Mouse (Mus musculus) midbrain, embryonic 14.5 days (tissue): ENCODE data around the gene Luc7l3. TPM values are rescaled to one million over a fixed set of nuclear protein-coding genes. Genes with fewer than 3 reads are reported as not detected.

Source experiments
- ATAC-seq: fragments of 200-750 bp; cut with Nextera tagmentation; 2 replicates; pipeline ENCODE4 v1.8.0; 2017; ENCODE audit warnings: moderate number of reproducible peaks, moderate library complexity; ENCODE audit not compliant: low FRiP score, low TSS enrichment
- DNase-seq: peaks from one replicate; pipeline ENCODE4 v3.0.0-alpha.2; 2015
- H3K27ac ChIP-seq: fragments of 300-500 bp; sonication (generic); replicated peaks from 2 replicates; pipeline ENCODE4 v1.5.1; 2014; ENCODE audit warnings: mild to moderate bottlenecking, low read depth, low read length, moderate library complexity
- H3K27me3 ChIP-seq: fragments of 300-500 bp; sonication (generic); 2 replicates; pipeline ENCODE4 v1.6.1; 2014; ENCODE audit warnings: low read length, control low read depth, mixed read lengths; ENCODE audit not compliant: control insufficient read depth, insufficient read depth
- H3K36me3 ChIP-seq: fragments of 300-500 bp; sonication (generic); 2 replicates; pipeline ENCODE4 v1.6.1; 2014; ENCODE audit warnings: low read length, control low read depth; ENCODE audit not compliant: control insufficient read depth, insufficient read depth
- H3K4me1 ChIP-seq: fragments of 300-500 bp; sonication (generic); 2 replicates; pipeline ENCODE4 v1.6.1; 2014; ENCODE audit warnings: mild to moderate bottlenecking, antibody characterized with exemption, low read length, control low read depth; ENCODE audit not compliant: control insufficient read depth, insufficient read depth
- H3K4me2 ChIP-seq: fragments of 300-500 bp; sonication (generic); 2 replicates; pipeline ENCODE4 v1.6.1; 2014; ENCODE audit warnings: mild to moderate bottlenecking, low read length, moderate library complexity
- H3K4me3 ChIP-seq: fragments of 300-500 bp; sonication (generic); replicated peaks from 2 replicates; pipeline ENCODE4 v1.5.1; 2014; ENCODE audit warnings: low read depth, low read length
- H3K9ac ChIP-seq: fragments of 300-500 bp; sonication (generic); replicated peaks from 2 replicates; pipeline ENCODE4 v1.6.1; 2014; ENCODE audit warnings: mild to moderate bottlenecking, low read length, moderate library complexity
- H3K9me3 ChIP-seq: fragments of 300-500 bp; sonication (generic); 2 replicates; pipeline ENCODE4 v1.6.1; 2016; ENCODE audit warnings: low read length, control low read depth, mixed read lengths; ENCODE audit not compliant: control insufficient read depth
- WGBS: fragments of 180-500 bp; shearing (Covaris S2); extraction: QIAGEN DNeasy Blood & Tissue Kit; methylation state at CpG from one replicate; pipeline ENCODE4 v1.1.7; 2014; 5-methylcytosine and 5-hydroxymethylcytosine counted together
- polyA plus RNA-seq: library from polyadenylated mRNA; unstranded; fragments of >200 nt; fragmentation: Nextera tagmentation; extraction: Ambion mirVana; gene quantifications from 2 replicates; pipeline ENCODE4 v1.2.1, GENCODE M21; 2014

The Luc7l3 gene
- polyA plus RNA-seq, 1 experiment from 2014 or later = 122 TPM

GRCm38 (mm10) chr11:94287105-94287504, 34.7 kb downstream of the Luc7l3 start:
- 93% methylated on average over 5 of the region's 5 CpGs for WGBS
- no peak for DNase-seq
- peaks cover 74% of the 10 kb centered on the region for H3K36me3 ChIP-seq

GRCm38 (mm10) chr11:94285886-94286574, 35.8 kb downstream of the Luc7l3 start:
- WGBS = 95% methylated on average over 11 of the region's 11 CpGs
- H3K9me3 ChIP-seq = no peaks in the 10 kb centered on the region
- H3K4me1 ChIP-seq = no peaks in the 10 kb centered on the region
- peaks cover 65% of the 10 kb centered on the region for H3K36me3 ChIP-seq
- H3K4me3 ChIP-seq = no peak overlapping the region
- H3K9ac ChIP-seq = no peak overlapping the region
- DNase-seq = no peak
- no peak overlapping the region for H3K4me2 ChIP-seq
- H3K27me3 ChIP-seq = no peaks in the 10 kb centered on the region
- ATAC-seq = no peak
- no peak overlapping the region for H3K27ac ChIP-seq

More at GRCm38 (mm10) chr11:94287105-94287504, 34.7 kb downstream of the Luc7l3 start:
- no peak for ATAC-seq
- no peaks in the 10 kb centered on the region for H3K9me3 ChIP-seq
- H3K27ac ChIP-seq = no peak overlapping the region
- H3K9ac ChIP-seq = no peak overlapping the region
- no peak overlapping the region for H3K4me2 ChIP-seq
- no peaks in the 10 kb centered on the region for H3K27me3 ChIP-seq
- H3K4me1 ChIP-seq = no peaks in the 10 kb centered on the region
- H3K4me3 ChIP-seq = no peak overlapping the region

GRCm38 (mm10) chr11:94283536-94284099, 38.2 kb downstream of the Luc7l3 start:
- WGBS = 96% methylated on average over 6 of the region's 6 CpGs
- H3K27ac ChIP-seq = no peak overlapping the region
- no peak for ATAC-seq

GRCm38 (mm10) chr11:94282291-94282690, 39.5 kb downstream of the Luc7l3 start:
- no peaks in the 10 kb centered on the region for H3K27me3 ChIP-seq
- ATAC-seq (no peak), DNase-seq (no peak)
- no peak overlapping the region for H3K4me3 ChIP-seq
- peaks cover 29% of the 10 kb centered on the region for H3K36me3 ChIP-seq
- no peak overlapping the region for H3K27ac ChIP-seq
- no peaks in the 10 kb centered on the region for H3K9me3 ChIP-seq
- no peak overlapping the region for H3K9ac ChIP-seq
- no peak overlapping the region for H3K4me2 ChIP-seq
- no peaks in the 10 kb centered on the region for H3K4me1 ChIP-seq
- 76% methylated on average over 5 of the region's 5 CpGs for WGBS

More at GRCm38 (mm10) chr11:94283536-94284099, 38.2 kb downstream of the Luc7l3 start:
- Histone ChIP-seq H3K4me1 (no peaks in the 10 kb centered on the region), H3K9ac (no peak overlapping the region), H3K4me2 (no peak overlapping the region), H3K9me3 (no peaks in the 10 kb centered on the region), H3K36me3 (peaks cover 41% of the 10 kb centered on the region), H3K27me3 (no peaks in the 10 kb centered on the region), H3K4me3 (no peak overlapping the region)
- DNase-seq = no peak

- no peak within 1 kb of the TSS for H3K4me3 ChIP-seq
- no peak within 1 kb of the TSS for H3K27ac ChIP-seq
- H3K27me3 ChIP-seq = no peaks in the 10 kb centered on the region
- no peaks in the 10 kb centered on the region for H3K9me3 ChIP-seq
- 0 out of 2 replicates have a peak, but pooled peaks cover 3% of the 10 kb centered on the region for H3K4me1 ChIP-seq
- H3K9ac ChIP-seq = no peak within 1 kb of the TSS
- ATAC-seq (no peak), DNase-seq (peak; percentile 19)
- WGBS = 88% methylated on average over 11 of the region's 11 CpGs
- H3K36me3 ChIP-seq = peaks cover 23% of the 10 kb centered on the region
- no peak within 1 kb of the TSS for H3K4me2 ChIP-seq
Measured at GRCm38 (mm10) chr11:94281199-94282181, 40.3 kb downstream of the Luc7l3 start, which contains the start of gene Gm21885. Gene Gm21885, plus strand, starts transcription at chr11:94281873.

GRCm38 (mm10) chr11:94276869-94277337, 44.9 kb downstream of the Luc7l3 start:
- 0 out of 2 replicates have a peak, but pooled peaks cover 3% of the 10 kb centered on the region for H3K4me1 ChIP-seq
- H3K27ac ChIP-seq = no peak overlapping the region
- no peaks in the 10 kb centered on the region for H3K9me3 ChIP-seq
- peak overlapping the region; percentile 55 for H3K4me2 ChIP-seq
- 6% methylated on average over 20 of the region's 20 CpGs for WGBS
- DNase-seq = peak; percentile 96
- H3K4me3 ChIP-seq = peak overlapping the region; percentile 20
- no peaks in the 10 kb centered on the region for H3K27me3 ChIP-seq
- no peaks in the 10 kb centered on the region for H3K36me3 ChIP-seq
- peak; percentile 77 for ATAC-seq
- H3K9ac ChIP-seq = peak overlapping the region; percentile 40

- Histone ChIP-seq H3K27me3 (no peaks in the 10 kb centered on the region), H3K4me1 (0 out of 2 replicates have a peak, but pooled peaks cover 3% of the 10 kb centered on the region), H3K27ac (no peak overlapping the region), H3K9ac (no peak overlapping the region), H3K36me3 (no peaks in the 10 kb centered on the region), H3K9me3 (no peaks in the 10 kb centered on the region), H3K4me2 (no peak overlapping the region), H3K4me3 (no peak overlapping the region)
- ATAC-seq (no peak), DNase-seq (no peak)
- 95% methylated on average over 2 of the region's 2 CpGs for WGBS
Measured at GRCm38 (mm10) chr11:94275686-94276085, 46.1 kb downstream of the Luc7l3 start.

GRCm38 (mm10) chr11:94275226-94275625, 46.6 kb downstream of the Luc7l3 start:
- Histone ChIP-seq H3K9me3 (no peaks in the 10 kb centered on the region), H3K4me2 (no peak overlapping the region), H3K4me3 (no peak overlapping the region), H3K27me3 (no peaks in the 10 kb centered on the region), H3K27ac (no peak overlapping the region), H3K36me3 (no peaks in the 10 kb centered on the region), H3K4me1 (0 out of 2 replicates have a peak, but pooled peaks cover 3% of the 10 kb centered on the region), H3K9ac (no peak overlapping the region)
- WGBS = 82% methylated on average over 7 of the region's 7 CpGs
- ATAC-seq = no peak
- no peak for DNase-seq
